Mouse (Mus musculus) hindbrain, embryonic 16.5 days (tissue): ENCODE results near the gene Ggps1. TPM values are rescaled to one million over a fixed set of nuclear protein-coding genes. Genes with fewer than 3 reads are reported as not detected.
A peak's percentile ranks its signal among the peaks of the same experiment; 100 is the strongest.
"Not testable (repeated sequence)": the region's sequence is repeated elsewhere in the genome, so short reads cannot be mapped to it uniquely, and the experiment has no call there.

Experiments
- ATAC-seq: fragments of 200-750 bp; cut with Nextera tagmentation; 2 replicates; pipeline ENCODE4 v1.8.0; 2017; ENCODE audit warnings: moderate TSS enrichment, moderate library complexity
- H3K27ac ChIP-seq: fragments of 300-500 bp; sonication (generic); 2 replicates; pipeline ENCODE4 v1.5.1; 2014; ENCODE audit warnings: low read depth, mild to moderate bottlenecking, control low read depth, low read length, moderate library complexity
- H3K27me3 ChIP-seq: fragments of 300-500 bp; sonication (generic); replicated peaks from 2 replicates; pipeline ENCODE4 v1.6.1; 2014; ENCODE audit warnings: low read length; ENCODE audit not compliant: control insufficient read depth, insufficient read depth
- H3K36me3 ChIP-seq: fragments of 300-500 bp; sonication (generic); 2 replicates; pipeline ENCODE4 v1.6.1; 2014; ENCODE audit warnings: mild to moderate bottlenecking, low read length, moderate library complexity, mixed read lengths; ENCODE audit not compliant: control insufficient read depth, insufficient read depth
- H3K4me1 ChIP-seq: fragments of 300-500 bp; sonication (generic); 2 replicates; pipeline ENCODE4 v1.6.1; 2014; ENCODE audit warnings: low read depth, low read length; ENCODE audit not compliant: control insufficient read depth, insufficient read depth
- H3K4me2 ChIP-seq: fragments of 300-500 bp; sonication (generic); 2 replicates; pipeline ENCODE4 v1.6.1; 2014; ENCODE audit warnings: mild to moderate bottlenecking, low read length, control low read depth, moderate library complexity
- H3K4me3 ChIP-seq: fragments of 300-500 bp; sonication (generic); 2 replicates; pipeline ENCODE4 v1.5.1; 2014; ENCODE audit warnings: mild to moderate bottlenecking, low read length, control low read depth, moderate library complexity
- H3K9ac ChIP-seq: fragments of 300-500 bp; sonication (generic); 2 replicates; pipeline ENCODE4 v1.6.1; 2014; ENCODE audit warnings: low read depth, mild to moderate bottlenecking, control low read depth, low read length, moderate library complexity
- H3K9me3 ChIP-seq: fragments of 300-500 bp; sonication (generic); 2 replicates; pipeline ENCODE4 v1.6.1; 2014; ENCODE audit warnings: mild to moderate bottlenecking, low read length, moderate library complexity; ENCODE audit not compliant: control insufficient read depth
- whole genome bisulfite sequencing: fragments of 180-500 bp; shearing (Covaris S2); extraction: QIAGEN DNeasy Blood & Tissue Kit; methylation state at CpG from one replicate; pipeline ENCODE4 v1.1.7; 2014; 5-methylcytosine and 5-hydroxymethylcytosine counted together
- polyA plus RNA-seq: library from polyadenylated mRNA; unstranded; fragments of >200 nt; fragmentation: Nextera tagmentation; extraction: Ambion mirVana; gene quantifications from 2 replicates; pipeline ENCODE4 v1.2.1, GENCODE M21; 2015

Ggps1 gene
- polyA plus RNA-seq, 1 experiment from 2014 or later, result 73.7 TPM

GRCm38 (mm10) chr13:14026154-14026820 lies 37.0 kb downstream of the Ggps1 start:
- peaks cover 10% of the 10 kb centered on the region for H3K36me3 ChIP-seq
- no peak overlapping the region for H3K4me3 ChIP-seq
- no peaks in the 10 kb centered on the region for H3K27me3 ChIP-seq
- 92% methylated on average over 6 of the region's 6 CpGs for WGBS
- no peak for ATAC-seq
- H3K9ac ChIP-seq, result no peak overlapping the region
- H3K4me2 ChIP-seq, result no peak overlapping the region
- H3K4me1 ChIP-seq, result no peaks in the 10 kb centered on the region
- no peaks in the 10 kb centered on the region for H3K9me3 ChIP-seq
- H3K27ac ChIP-seq, result no peak overlapping the region

DNA sequence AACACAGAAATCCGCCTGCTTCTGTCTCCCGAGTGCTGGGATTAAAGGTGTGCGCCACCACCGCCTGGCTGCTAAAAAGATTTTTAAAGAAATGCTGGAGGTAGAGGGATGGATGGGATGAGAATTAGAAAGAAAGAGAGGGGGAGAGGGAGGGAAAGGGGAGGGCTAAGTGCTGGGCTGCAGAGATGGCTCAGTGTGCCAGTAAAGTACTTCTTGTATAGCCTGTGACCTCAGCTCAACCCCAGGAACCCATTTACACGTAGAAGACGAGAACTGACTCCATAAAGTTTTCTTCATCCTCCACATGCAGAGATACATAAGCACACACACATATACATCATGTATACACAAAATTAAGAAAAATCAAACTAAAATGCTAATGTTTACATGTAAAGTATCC lies 37.7 kb downstream of the Ggps1 start:
- no peak for ATAC-seq
- Histone ChIP-seq H3K36me3 (peaks cover 10% of the 10 kb centered on the region), H3K27me3 (no peaks in the 10 kb centered on the region), H3K4me1 (no peaks in the 10 kb centered on the region), H3K4me3 (no peak overlapping the region), H3K9me3 (no peaks in the 10 kb centered on the region), H3K27ac (no peak overlapping the region), H3K9ac (no peak overlapping the region), H3K4me2 (no peak overlapping the region)
- WGBS, result 95% methylated on average over 6 of the region's 6 CpGs

GRCm38 (mm10) chr13:14021417-14021816 lies 41.9 kb downstream of the Ggps1 start:
- WGBS, result 90% methylated on average over 8 of the region's 12 CpGs
- not testable (repeated sequence) for H3K4me1 ChIP-seq

GRCm38 (mm10) chr13:14018852-14019251 lies 44.4 kb downstream of the Ggps1 start:
- no peaks in the 10 kb centered on the region for H3K4me1 ChIP-seq
- H3K9me3 ChIP-seq, result no peaks in the 10 kb centered on the region
- H3K36me3 ChIP-seq, result peaks cover 6% of the 10 kb centered on the region; the same call in 1 of the 2 replicates
- H3K27ac ChIP-seq, result no peak overlapping the region
- WGBS, result 100% methylated on average over 3 of the region's 3 CpGs
- H3K9ac ChIP-seq, result no peak overlapping the region
- no peak for ATAC-seq
- no peak overlapping the region for H3K4me2 ChIP-seq
- no peak overlapping the region for H3K4me3 ChIP-seq
- no peaks in the 10 kb centered on the region for H3K27me3 ChIP-seq

More at GRCm38 (mm10) chr13:14021417-14021816, 41.9 kb downstream of the Ggps1 start:
- not testable (repeated sequence) for H3K27me3 ChIP-seq, ATAC-seq, H3K4me3 ChIP-seq, H3K9ac ChIP-seq, H3K36me3 ChIP-seq, H3K4me2 ChIP-seq, H3K27ac ChIP-seq, H3K9me3 ChIP-seq

- H3K27ac ChIP-seq, result no peak overlapping the region
- H3K27me3 ChIP-seq, result no peaks in the 10 kb centered on the region
- H3K4me3 ChIP-seq, result no peak overlapping the region
- H3K9me3 ChIP-seq, result no peaks in the 10 kb centered on the region
- H3K9ac ChIP-seq, result no peak overlapping the region
- H3K36me3 ChIP-seq, result peaks cover 6% of the 10 kb centered on the region; the same call in 1 of the 2 replicates
- no peak for ATAC-seq
- no peak overlapping the region for H3K4me2 ChIP-seq
- H3K4me1 ChIP-seq, result no peaks in the 10 kb centered on the region
These were observed 45.0 kb downstream of the Ggps1 start for GRCm38 (mm10) chr13:14018283-14018682.

DNA sequence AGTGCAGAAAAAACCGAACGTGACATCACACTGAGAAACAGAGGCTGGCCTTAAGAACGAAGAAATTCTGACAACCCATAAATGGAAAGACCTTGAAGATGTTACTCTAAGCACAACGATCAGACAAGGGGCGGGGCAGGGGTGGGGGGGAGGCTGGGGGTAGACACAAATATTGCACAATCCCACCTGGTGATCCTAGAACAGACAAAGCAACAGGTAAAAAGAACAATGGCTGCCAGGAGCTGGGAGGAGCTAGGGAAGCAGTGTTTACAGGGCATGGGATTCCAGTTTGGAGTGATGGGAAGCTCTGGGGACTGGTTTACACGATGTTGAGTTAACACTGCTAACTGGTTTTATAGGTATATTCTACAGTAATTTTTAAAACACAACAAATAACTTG lies 47.7 kb downstream of the Ggps1 start:
- Histone ChIP-seq H3K36me3 (peaks cover 13% of the 10 kb centered on the region), H3K4me3 (no peak overlapping the region)

DNA sequence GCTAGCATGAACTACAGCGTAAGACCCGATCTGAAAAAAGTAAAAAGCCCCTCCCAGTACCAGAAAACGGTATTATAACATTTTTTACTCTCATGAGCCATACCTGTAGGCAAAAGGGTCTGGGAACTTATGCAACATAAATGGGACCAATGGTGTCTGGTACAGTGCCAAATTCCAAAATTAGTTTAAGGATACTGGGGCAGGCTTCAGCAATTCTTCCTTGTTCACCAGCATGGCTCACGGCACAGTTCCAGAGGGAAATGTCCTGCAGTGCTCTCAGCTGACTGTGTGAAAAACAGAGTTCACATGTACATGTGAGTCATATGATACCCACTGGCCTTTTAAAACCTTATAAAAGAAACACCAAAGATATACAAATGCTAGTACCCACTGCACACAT lies 48.7 kb downstream of the Ggps1 start:
- Histone ChIP-seq H3K27ac (no peak overlapping the region), H3K4me2 (no peak overlapping the region), H3K27me3 (no peaks in the 10 kb centered on the region), H3K4me3 (no peak overlapping the region), H3K9ac (no peak overlapping the region), H3K4me1 (no peaks in the 10 kb centered on the region), H3K9me3 (no peaks in the 10 kb centered on the region), H3K36me3 (peaks cover 17% of the 10 kb centered on the region)
- WGBS, result 91% methylated on average over 4 of the region's 4 CpGs
- ATAC-seq, result 0 out of 2 replicates have a peak, but pooled peaks have one; percentile 10

More for the DNA sequence above, 47.7 kb downstream of the Ggps1 start:
- 91% methylated on average over 6 of the region's 6 CpGs for WGBS
- Histone ChIP-seq H3K9ac (no peak overlapping the region), H3K4me1 (no peaks in the 10 kb centered on the region), H3K9me3 (no peaks in the 10 kb centered on the region), H3K27ac (no peak overlapping the region), H3K4me2 (no peak overlapping the region), H3K27me3 (no peaks in the 10 kb centered on the region)
- no peak for ATAC-seq

GRCm38 (mm10) chr13:14014001-14014400 lies 49.3 kb downstream of the Ggps1 start:
- H3K4me2 ChIP-seq, result no peak overlapping the region
- no peak for ATAC-seq
- peaks cover 17% of the 10 kb centered on the region for H3K36me3 ChIP-seq
- H3K9ac ChIP-seq, result no peak overlapping the region
- H3K4me1 ChIP-seq, result no peaks in the 10 kb centered on the region
- H3K9me3 ChIP-seq, result no peaks in the 10 kb centered on the region
- H3K27me3 ChIP-seq, result no peaks in the 10 kb centered on the region
- H3K4me3 ChIP-seq, result no peak overlapping the region
- H3K27ac ChIP-seq, result no peak overlapping the region
- WGBS, result 90% methylated on average over 2 of the region's 2 CpGs

- H3K9ac ChIP-seq, result no peak overlapping the region
These were observed 51.8 kb downstream of the Ggps1 start for GRCm38 (mm10) chr13:14011454-14011995.

More at GRCm38 (mm10) chr13:14011454-14011995, 51.8 kb downstream of the Ggps1 start:
- Histone ChIP-seq H3K27me3 (no peaks in the 10 kb centered on the region), H3K27ac (no peak overlapping the region), H3K36me3 (peaks cover 14% of the 10 kb centered on the region), H3K4me3 (no peak overlapping the region), H3K4me2 (no peak overlapping the region), H3K9me3 (no peaks in the 10 kb centered on the region), H3K4me1 (no peaks in the 10 kb centered on the region)
- 91% methylated on average over 4 of the region's 4 CpGs for WGBS
- no peak for ATAC-seq
